Mouse (Mus musculus) brain, embryonic 14.5 days (tissue): Measurements from ENCODE around the gene Cacna2d3. TPM values are rescaled to one million over a fixed set of nuclear protein-coding genes. Genes with fewer than 3 reads are reported as not detected.
A peak's percentile ranks its signal among the peaks of the same experiment; 100 is the strongest.

ENCODE experiments used
- DNase-seq: peaks from one replicate; pipeline ENCODE4 v3.0.0-alpha.2; 2011; ENCODE audit warnings: low read depth
- CTCF ChIP-seq: fragments of 200-500 bp; IDR thresholded peaks from 2 replicates; pipeline ENCODE4 v1.5.1; 2012; ENCODE audit warnings: inconsistent platforms, mild to moderate bottlenecking, moderate library complexity, borderline replicate concordance; ENCODE audit not compliant: insufficient read depth, insufficient read length; ENCODE audit errors: extremely low read depth
- POLR2A ChIP-seq: fragments of 200-500 bp; IDR thresholded peaks from 2 replicates; pipeline ENCODE4 v1.6.1; 2012; ENCODE audit warnings: mild to moderate bottlenecking, inconsistent platforms, borderline replicate concordance; ENCODE audit not compliant: poor library complexity, insufficient read depth, insufficient read length, severe bottlenecking; ENCODE audit errors: extremely low read depth
- polyA plus RNA-seq: library from polyadenylated mRNA; depleted of rRNA; stranded (reverse); fragments of >200 nt; gene quantifications from 2 replicates; pipeline ENCODE4 v1.2.3, GENCODE M21; 2012

Cacna2d3 gene
- polyA plus RNA-seq, 1 experiment, result 32.5 TPM

DNA sequence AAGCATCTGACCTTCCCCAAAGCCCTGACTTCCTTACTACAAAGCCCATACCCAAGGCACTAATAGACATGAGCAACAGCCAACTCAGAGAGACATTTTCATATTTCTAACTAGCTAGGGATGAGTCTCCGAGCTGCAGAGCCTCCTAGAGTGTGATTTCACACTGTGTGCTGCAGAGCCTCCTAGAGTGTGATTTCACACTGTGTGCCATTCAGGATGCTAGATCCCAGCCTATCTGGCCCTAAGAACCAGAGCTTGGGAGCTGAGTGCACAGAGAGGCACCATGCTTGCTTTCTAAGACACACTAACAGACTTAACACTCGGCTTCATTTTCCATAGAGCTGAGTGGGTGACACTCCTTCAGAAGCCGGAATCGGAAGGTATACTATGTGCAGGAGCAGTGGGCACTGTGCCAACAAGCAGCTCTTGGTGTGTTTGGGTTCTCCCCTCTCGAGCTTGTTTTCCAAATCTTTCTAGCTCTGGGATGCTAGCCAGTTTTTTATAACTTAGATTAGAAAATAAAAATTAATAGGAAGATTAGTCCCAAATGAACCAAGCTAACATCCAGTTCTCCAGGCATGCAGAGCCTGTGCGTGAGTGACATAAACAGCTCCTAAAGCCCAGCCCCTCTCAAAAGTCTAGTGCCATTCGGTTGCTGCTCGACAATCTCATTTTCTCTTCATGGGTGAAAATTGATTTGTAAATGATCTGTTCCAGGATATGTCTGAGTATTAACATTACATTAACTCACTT is 316.4 kb downstream of the Cacna2d3 start:
- TF ChIP-seq CTCF (no peak), POLR2A (no peak)
- peak; percentile 65 for DNase-seq

DNA sequence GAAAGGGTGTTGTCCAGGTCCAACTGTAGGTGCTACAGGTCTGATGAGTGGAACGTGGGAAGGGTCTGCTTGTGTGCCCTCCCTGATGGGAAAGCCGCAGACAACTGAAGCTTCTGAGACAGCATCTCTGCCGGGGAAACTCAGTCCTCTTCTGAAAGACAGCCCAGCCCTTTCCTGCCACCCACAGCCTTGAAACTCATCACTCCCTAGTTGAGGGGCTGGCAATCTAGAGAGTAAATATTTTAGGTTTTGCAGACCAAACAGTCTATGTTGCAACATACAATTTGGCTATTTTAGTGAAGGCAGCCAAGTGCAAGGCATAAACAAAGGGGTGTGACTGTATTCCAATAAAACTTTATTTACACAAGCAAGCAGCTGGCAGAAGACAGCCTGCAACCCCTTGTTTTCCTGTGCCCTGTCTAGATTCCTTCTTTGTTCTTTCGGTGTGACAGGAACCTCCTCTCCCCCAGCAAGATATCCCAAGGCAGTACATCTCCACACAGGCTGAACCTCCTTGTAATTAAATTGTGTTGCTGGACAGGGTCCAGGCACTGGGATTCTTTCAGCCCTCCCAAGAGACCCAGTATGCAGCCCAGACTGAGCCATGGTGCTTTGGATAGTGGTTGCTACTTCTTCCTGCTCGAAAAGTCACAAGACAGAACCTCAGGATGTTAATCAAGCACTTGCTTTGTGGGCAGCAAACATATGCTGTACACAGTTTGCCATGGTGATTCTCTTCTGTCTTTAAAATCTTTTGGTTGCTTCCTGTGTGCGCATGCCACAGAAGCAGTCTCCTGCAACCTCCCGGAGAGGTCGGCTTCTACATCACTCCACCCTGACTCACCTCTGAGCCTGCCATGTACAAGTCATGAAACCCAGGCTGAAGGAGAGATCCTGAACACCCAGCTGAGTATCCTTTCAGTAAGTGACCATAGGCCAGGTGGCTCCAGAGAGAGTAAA is 317.5 kb downstream of the Cacna2d3 start:
- no peak for TF ChIP-seq POLR2A
- TF ChIP-seq CTCF, result no peak
- peak; percentile 33 for DNase-seq

DNA sequence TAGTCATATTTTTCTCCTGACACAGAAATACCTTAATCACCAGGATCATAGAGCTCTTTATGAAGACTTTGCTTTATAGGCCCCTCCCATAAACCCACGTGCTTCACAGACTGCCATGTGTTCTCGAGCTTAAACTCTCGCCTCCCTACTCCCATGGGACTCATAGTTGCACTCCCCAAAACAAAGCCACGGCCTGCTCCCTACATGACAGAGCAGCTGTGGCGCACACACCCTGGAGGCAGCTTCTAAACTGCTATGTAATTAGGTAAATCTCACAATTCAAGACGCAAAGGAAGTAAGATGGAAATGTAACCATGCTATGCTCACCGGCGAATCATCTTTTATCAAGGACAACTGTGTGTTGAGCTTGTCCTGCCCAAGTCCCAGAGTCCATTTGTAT is 319.2 kb downstream of the Cacna2d3 start:
- peak; percentile 52 for DNase-seq
- TF ChIP-seq CTCF, result no peak
- TF ChIP-seq POLR2A, result no peak

DNA sequence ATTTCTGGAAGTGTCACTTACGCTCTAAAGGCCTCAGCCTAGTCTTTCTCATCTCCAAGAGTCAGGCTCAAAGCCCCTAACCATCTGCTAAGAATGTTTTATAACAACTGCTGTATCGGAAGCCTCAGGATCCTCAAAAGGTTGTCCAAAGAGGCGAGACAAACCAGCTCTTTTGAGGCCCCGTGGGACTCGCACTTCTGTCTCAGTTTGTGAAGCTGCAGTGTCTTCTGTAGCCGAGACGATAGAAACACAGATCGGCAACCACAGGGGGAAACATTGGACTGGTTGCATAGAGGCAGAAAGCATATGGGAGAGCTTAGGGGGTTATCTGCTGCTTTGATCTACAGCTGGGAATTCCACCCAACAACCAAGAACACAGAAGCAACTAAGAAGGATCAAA is 327.9 kb downstream of the Cacna2d3 start:
- TF ChIP-seq CTCF (no peak), POLR2A (no peak)
- no peak for DNase-seq

DNA sequence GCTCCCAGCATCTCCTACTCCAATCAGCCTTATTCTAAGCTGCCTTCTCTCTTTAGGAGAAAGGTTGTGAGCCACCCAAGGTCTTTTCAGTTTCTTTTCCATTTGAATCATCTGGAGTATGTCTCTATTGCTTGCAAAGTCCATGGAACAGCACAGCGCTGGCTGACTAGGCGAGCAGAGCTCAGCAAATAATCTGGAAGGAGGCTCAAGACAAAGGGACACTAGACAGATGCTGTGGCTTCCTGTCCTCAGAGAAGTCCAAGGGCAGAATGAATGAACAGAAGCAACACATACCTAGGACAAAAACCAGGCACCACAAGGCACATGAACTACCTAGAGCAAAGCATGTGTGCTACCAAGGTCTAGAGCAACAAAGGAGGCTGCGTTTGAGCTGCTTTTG is 328.8 kb downstream of the Cacna2d3 start:
- no peak for DNase-seq
- no peak for TF ChIP-seq POLR2A
- no peak for TF ChIP-seq CTCF

DNA sequence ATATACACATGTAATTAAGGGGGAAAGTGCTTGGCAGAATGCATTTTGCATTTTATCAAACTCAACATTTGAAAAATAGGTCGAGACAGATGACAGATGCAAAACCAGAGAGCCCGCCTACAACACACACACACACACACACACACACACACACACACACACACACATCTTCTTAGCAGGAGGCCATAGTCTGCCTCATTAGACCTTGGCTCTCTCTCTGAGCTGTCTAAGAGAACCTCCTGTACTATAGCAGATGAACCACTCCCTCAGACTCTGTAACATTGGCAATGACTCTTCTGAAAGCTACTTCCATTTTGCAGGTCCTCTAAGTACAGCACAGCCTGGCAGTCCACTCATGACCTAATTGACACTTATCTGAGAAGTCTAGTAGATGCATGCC is 330.2 kb downstream of the Cacna2d3 start:
- TF ChIP-seq POLR2A (no peak), CTCF (no peak)
- no peak for DNase-seq

DNA sequence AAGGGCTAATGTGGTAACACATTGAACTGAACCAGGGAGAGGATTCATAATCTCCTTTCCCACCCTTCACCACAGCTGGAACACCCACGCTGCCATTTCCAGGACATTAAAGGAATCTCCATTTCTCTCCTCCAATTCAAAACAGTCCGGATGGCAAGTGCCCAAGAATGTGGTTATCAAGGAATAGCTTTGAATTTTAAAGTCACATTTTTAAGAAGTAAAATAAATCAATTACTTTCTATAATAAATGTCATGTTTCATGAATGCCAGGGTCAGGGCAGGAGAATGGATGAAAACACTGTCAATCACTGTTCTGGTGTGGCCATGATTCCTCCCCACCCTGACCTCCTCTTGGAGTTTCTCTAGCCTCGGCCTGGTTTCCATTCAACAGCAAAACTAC is 333.9 kb downstream of the Cacna2d3 start:
- no peak for DNase-seq
- TF ChIP-seq CTCF (no peak), POLR2A (no peak)

DNA sequence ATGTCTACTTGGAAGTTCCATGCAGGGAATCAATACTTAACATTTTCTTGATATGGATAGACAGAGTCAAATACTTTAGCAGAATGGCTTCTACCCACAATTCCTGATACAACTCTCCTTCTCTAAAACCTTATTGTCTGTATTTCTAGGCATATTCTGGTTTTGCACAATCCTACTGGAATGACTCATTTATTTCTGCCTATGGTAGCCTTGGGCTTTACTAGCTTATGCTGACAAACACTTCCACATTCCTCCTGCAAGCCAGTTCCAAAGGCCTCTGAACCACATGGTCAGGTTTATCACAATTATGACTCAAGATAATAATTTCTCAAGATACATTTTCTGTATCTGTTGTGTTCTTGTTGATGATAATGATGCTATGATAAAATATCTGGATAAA is 336.2 kb downstream of the Cacna2d3 start:
- TF ChIP-seq CTCF, result no peak
- TF ChIP-seq POLR2A, result no peak
- no peak for DNase-seq

DNA sequence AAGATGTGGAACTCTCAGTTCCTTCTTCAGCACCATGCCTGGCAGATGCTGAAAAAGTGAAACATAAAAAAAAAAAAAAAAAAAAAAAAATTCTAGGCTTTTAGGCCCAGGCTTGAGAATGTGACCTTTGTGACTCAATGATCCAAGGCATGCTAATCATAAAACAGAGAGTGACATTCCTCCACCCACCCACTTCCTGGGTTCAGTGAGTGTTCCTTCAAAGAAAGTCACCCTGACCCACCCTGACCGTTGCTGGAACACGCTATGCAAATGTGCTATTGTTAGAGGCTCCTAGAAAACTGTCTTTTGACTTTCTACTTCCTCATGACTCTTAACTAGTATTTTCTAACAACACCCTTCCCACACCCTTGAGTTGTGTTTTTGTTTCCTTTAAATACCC is 338.9 kb downstream of the Cacna2d3 start:
- TF ChIP-seq CTCF, result no peak
- TF ChIP-seq POLR2A, result no peak
- no peak for DNase-seq

DNA sequence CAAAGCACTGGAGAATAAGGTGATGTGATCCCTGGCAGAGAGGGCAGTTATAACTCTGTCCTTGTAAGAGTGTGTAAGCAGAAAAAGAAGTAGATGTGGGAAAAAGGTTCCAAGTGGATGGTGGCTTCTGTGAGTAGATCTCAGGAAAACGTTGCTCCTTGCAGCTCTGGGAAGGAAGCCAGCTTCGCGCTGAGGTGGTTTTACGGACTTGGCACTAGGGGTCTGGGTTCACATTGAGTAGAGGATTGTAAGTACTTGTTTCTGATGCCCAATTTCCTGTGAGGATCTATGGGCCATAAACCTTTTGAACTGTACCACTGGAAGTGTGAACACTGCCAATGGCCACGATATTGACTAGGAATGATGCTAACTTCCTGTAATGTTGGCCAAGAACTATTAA is 354.8 kb downstream of the Cacna2d3 start:
- TF ChIP-seq CTCF, result no peak
- no peak for TF ChIP-seq POLR2A
- DNase-seq, result peak; percentile 13

DNA sequence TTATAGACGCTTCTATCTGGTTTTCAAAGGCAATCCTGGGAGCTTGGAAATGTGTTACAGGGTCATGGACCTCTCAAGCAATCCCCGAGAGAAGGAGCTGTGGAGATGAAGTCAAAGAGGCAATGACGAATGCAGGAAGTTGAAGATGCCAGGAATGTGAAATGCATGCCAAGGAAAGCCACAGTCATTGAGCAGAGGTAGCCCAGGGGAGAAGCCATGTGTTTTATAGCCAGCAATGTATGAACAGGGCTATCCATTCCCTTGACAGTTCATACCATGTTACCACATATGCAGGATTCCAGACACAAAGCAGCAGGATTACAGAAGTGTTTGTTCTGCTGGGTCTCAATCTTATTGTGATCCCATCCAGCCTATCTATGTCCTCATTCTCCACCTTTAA is 359.2 kb downstream of the Cacna2d3 start:
- TF ChIP-seq CTCF (no peak), POLR2A (no peak)
- no peak for DNase-seq
